Comparison of ENCODE assay signal across 18 mouse cellular contexts in genomic region chr4:143379480-143379879, GRCm38 (mm10). TPM values are rescaled to one million over a fixed set of nuclear protein-coding genes. Genes with fewer than 3 reads are reported as not detected.
DNase-seq lines count a peak whose midpoint lies in the region; ATAC-seq lines count a peak whose summit lies in the region.
"Had no signal": no experiment of that assay in that cellular context is flagged by ENCODE, and none has a peak within 500 bp of the region (broad histone marks: within the 10 kb centered on the region; RNA-seq: fewer than 3 reads in every experiment).

No protein-coding gene starts in this region.

- 33% methylated on average over 7 of the region's 7 CpGs for WGBS in embryonic facial prominence, embryonic 10.5 days
- WGBS in hindbrain, embryonic 14.5 days = 14% methylated on average over 7 of the region's 7 CpGs
- 14% methylated on average over 7 of the region's 7 CpGs for WGBS in midbrain, embryonic 15.5 days

- peak; percentile 32; the same call in 1 of the 2 replicates for ATAC-seq in hindbrain, embryonic 14.5 days (ENCODE audit: low FRiP score)
- peak; percentile 54 for ATAC-seq in midbrain, embryonic 15.5 days (replicated peaks)

- peak overlapping the region; percentile 9; the same call in 1 of the 2 replicates for H3K9ac ChIP-seq in hindbrain, embryonic 14.5 days
- H3K9ac ChIP-seq in midbrain, embryonic 15.5 days = no peak overlapping the region
- H3K9ac ChIP-seq: heart, embryonic 15.5 days; liver, embryonic 14.5 days had no signal

- H3K27ac ChIP-seq in embryonic facial prominence, embryonic 10.5 days (replicated peaks) = peak overlapping the region; percentile 54
- 0 out of 2 replicates have a peak overlapping the region, but pooled peaks have one; percentile 14 for H3K27ac ChIP-seq in hindbrain, embryonic 14.5 days
- H3K27ac ChIP-seq in midbrain, embryonic 15.5 days = peak overlapping the region; percentile 41; the same call in 1 of the 2 replicates
- H3K27ac ChIP-seq: heart, embryonic 15.5 days; liver, embryonic 14.5 days had no signal

- H3K27me3 ChIP-seq in embryonic facial prominence, embryonic 10.5 days (replicated peaks; ENCODE audit: low read depth, poor library complexity, severe bottlenecking) = peaks cover 21% of the 10 kb centered on the region
- H3K27me3 ChIP-seq in hindbrain, embryonic 14.5 days (ENCODE audit: control insufficient read depth, insufficient read depth, low read length) = no peaks in the 10 kb centered on the region
- H3K27me3 ChIP-seq in midbrain, embryonic 15.5 days (replicated peaks) = no peaks in the 10 kb centered on the region

- H3K4me1 ChIP-seq in embryonic facial prominence, embryonic 10.5 days = peaks cover 13% of the 10 kb centered on the region
- H3K4me1 ChIP-seq in hindbrain, embryonic 14.5 days (replicated peaks; ENCODE audit: control insufficient read depth, insufficient read depth, low read length) = peaks cover 15% of the 10 kb centered on the region
- peaks cover 26% of the 10 kb centered on the region for H3K4me1 ChIP-seq in midbrain, embryonic 15.5 days

- H3K9me3 ChIP-seq in embryonic facial prominence, embryonic 10.5 days = no peaks in the 10 kb centered on the region
- H3K9me3 ChIP-seq in hindbrain, embryonic 14.5 days (ENCODE audit: control insufficient read depth, low read length) = no peaks in the 10 kb centered on the region
- H3K9me3 ChIP-seq in midbrain, embryonic 15.5 days = no peaks in the 10 kb centered on the region
- H3K9me3 ChIP-seq: heart, embryonic 15.5 days had no signal

- peak; percentile 68 for DNase-seq in embryo, embryonic 10.5 days (ENCODE audit: low spot score)
- DNase-seq in embryonic facial prominence, embryonic 10.5 days (ENCODE audit: low spot score) = no peak
- peak; percentile 52 for DNase-seq in hindbrain, embryonic 14.5 days (ENCODE audit: low spot score)
- DNase-seq in urinary bladder, adult 2 months (ENCODE audit: low spot score) = no peak
- no peak for DNase-seq in left cerebral cortex, adult 18-20 months (ENCODE audit: low spot score in 2 of 2)
- no peak for DNase-seq in lung, postnatal 14 days
- DNase-seq: gastrocnemius, postnatal 14 days; kidney, postnatal 14 days; lung, postnatal 36 days; thymus, adult 2 months had no signal

- H3K4me3 ChIP-seq in embryonic facial prominence, embryonic 10.5 days = no peak overlapping the region
- H3K4me3 ChIP-seq in hindbrain, embryonic 14.5 days (replicated peaks; ENCODE audit: low read length) = no peak overlapping the region
- no peak overlapping the region for H3K4me3 ChIP-seq in midbrain, embryonic 15.5 days
- H3K4me3 ChIP-seq: heart, embryonic 15.5 days had no signal

- H3K36me3 ChIP-seq in embryonic facial prominence, embryonic 10.5 days (replicated peaks) = no peaks in the 10 kb centered on the region
- no peaks in the 10 kb centered on the region for H3K36me3 ChIP-seq in hindbrain, embryonic 14.5 days (replicated peaks; ENCODE audit: control insufficient read depth, insufficient read depth)
- no peaks in the 10 kb centered on the region for H3K36me3 ChIP-seq in midbrain, embryonic 15.5 days (replicated peaks)
- H3K36me3 ChIP-seq: heart, embryonic 15.5 days had no signal

- peak overlapping the region; percentile 20 for H3K4me2 ChIP-seq in hindbrain, embryonic 14.5 days (replicated peaks)
- peak overlapping the region; percentile 28 for H3K4me2 ChIP-seq in midbrain, embryonic 15.5 days

RNA-seq across cellular contexts. Expression of gene Pramel1, which starts 14.7 kb away (rescaled TPM):
- polyA plus RNA-seq in embryonic facial prominence, embryonic 10.5 days (2016; fragmentation: Nextera tagmentation; extraction: Ambion mirVana) = not detected in 2 replicates
- polyA plus RNA-seq in hindbrain, embryonic 14.5 days (2014; fragmentation: Nextera tagmentation; extraction: Ambion mirVana) = not detected in 2 replicates
- not detected in 2 replicates for polyA plus RNA-seq in midbrain, embryonic 15.5 days (2015; fragmentation: Nextera tagmentation; extraction: Ambion mirVana)
- not detected in 2 replicates for polyA plus RNA-seq in urinary bladder, adult 2 months (2012; rRNA removed)
- total RNA-seq in left cerebral cortex, adult 18-20 months (2021) = not detected
- total RNA-seq: CH12.LX; layer of hippocampus, postnatal 25 days had no signal
- polyA plus RNA-seq: embryonic facial prominence, embryonic 14.5 days; heart, embryonic 15.5 days; intestine, embryonic 14.5 days; limb, embryonic 11.5 days; liver, embryonic 14.5 days; thymus, adult 2 months had no signal

RNA-seq across cellular contexts. Expression of gene Lrrc38, which starts 29.9 kb away (rescaled TPM):
- polyA plus RNA-seq in embryonic facial prominence, embryonic 10.5 days (2016; fragmentation: Nextera tagmentation; extraction: Ambion mirVana) = 0.10 TPM in 1 of 2 replicates, not detected in the other
- polyA plus RNA-seq in hindbrain, embryonic 14.5 days (2014; fragmentation: Nextera tagmentation; extraction: Ambion mirVana) = 0.40 and 0.51 TPM in 2 replicates
- 0.27 and 0.31 TPM in 2 replicates for polyA plus RNA-seq in midbrain, embryonic 15.5 days (2015; fragmentation: Nextera tagmentation; extraction: Ambion mirVana)
- polyA plus RNA-seq in urinary bladder, adult 2 months (2012; rRNA removed) = 0.04 TPM in 1 of 2 replicates, not detected in the other
- 1 to 10 TPM; 1.4 to 2.3 TPM for total RNA-seq in left cerebral cortex, adult 18-20 months (2021)
- total RNA-seq: CH12.LX had no signal
- polyA plus RNA-seq: liver, embryonic 14.5 days had no signal

RNA-seq across cellular contexts. Expression of gene Pramef8, which starts 32.7 kb away (rescaled TPM):
- 18.1 and 21.5 TPM in 2 replicates for polyA plus RNA-seq in embryonic facial prominence, embryonic 10.5 days (2016; fragmentation: Nextera tagmentation; extraction: Ambion mirVana)
- 16.7 and 18.3 TPM in 2 replicates for polyA plus RNA-seq in hindbrain, embryonic 14.5 days (2014; fragmentation: Nextera tagmentation; extraction: Ambion mirVana)
- polyA plus RNA-seq in midbrain, embryonic 15.5 days (2015; fragmentation: Nextera tagmentation; extraction: Ambion mirVana) = 25.6 and 27.4 TPM in 2 replicates
- polyA plus RNA-seq in urinary bladder, adult 2 months (2012; rRNA removed) = 9.2 and 10.6 TPM in 2 replicates
- 10 to 100 TPM; 14.0 to 14.8 TPM for total RNA-seq in left cerebral cortex, adult 18-20 months (2021)

Comparison
In these comparisons a context has a peak if more than half of its experiments do, and no peak if none do; other contexts are left out.
1. DNase-seq: peak in embryo, embryonic 10.5 days (single experiment) and hindbrain, embryonic 14.5 days (single experiment); none in embryonic facial prominence, embryonic 10.5 days (single experiment), urinary bladder, adult 2 months (single experiment), left cerebral cortex, adult 18-20 months (0 of 2) and lung, postnatal 14 days (single experiment).
2. Peak in every context shown above with its lines, with median percentiles within 50 percentile points of each other: H3K27ac ChIP-seq.